Mouse (Mus musculus): ENCODE results near the gene Cth.

GRCm38 (mm10) chr3:157947383-157948280 is 22.8 kb upstream of the Cth start:
- TF ChIP-seq CTCF (conservative IDR thresholded peaks at IDR 0.05; ENCODE audit: insufficient read depth, insufficient read length, low read depth, low read length) (no peak), POLR2A (IDR thresholded peaks at IDR 0.05; ENCODE audit: low read depth, low read length) (no peak)
